ENCODE assay signal across 28 mouse cellular contexts in the genomic region with DNA sequence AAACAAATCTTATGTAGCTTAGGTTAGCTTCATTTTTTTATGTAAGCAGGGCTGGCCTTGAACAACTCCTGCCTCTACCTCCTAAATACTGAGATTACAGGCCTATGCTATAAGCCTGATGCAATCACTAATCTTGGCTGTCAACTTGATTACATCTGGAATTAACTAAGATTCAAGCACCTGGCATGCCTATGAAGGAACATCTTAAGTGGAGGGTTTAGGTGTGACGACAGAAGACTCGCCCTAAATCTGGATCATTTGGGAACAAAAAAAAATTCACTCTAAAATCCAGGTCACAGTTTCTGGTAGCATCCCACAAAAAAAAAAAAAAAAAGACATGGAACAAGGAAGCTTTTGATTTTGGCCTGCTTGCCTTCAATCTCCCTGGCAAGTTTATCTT. TPM values are rescaled to one million over a fixed set of nuclear protein-coding genes. Genes with fewer than 3 reads are reported as not detected.
DNase-seq lines count a peak whose midpoint lies in the region; TF ChIP-seq lines count a peak whose summit lies in the region.
"Had no signal": no experiment of that assay in that cellular context is flagged by ENCODE, and none has a peak within 500 bp of the region (broad histone marks: within the 10 kb centered on the region; RNA-seq: fewer than 3 reads in every experiment).

No protein-coding gene starts in this region.

- peak; percentile 4 for DNase-seq in lung, postnatal 36 days
- DNase-seq in lung, postnatal 4 days: no peak
- peak; percentile 9 for DNase-seq in Muller cell, postnatal 12 days (ENCODE audit: inconsistent ontology term)
- peak; percentile 88 for DNase-seq in fat pad, adult 2 months (ENCODE audit: extremely low read depth, low read depth, low spot score)
- peak; percentile 75 for DNase-seq in gonadal fat pad, adult 2 months (ENCODE audit: low read depth)
- no peak for DNase-seq in layer of hippocampus, adult 2 months (ENCODE audit: low spot score in 2 of 2)
- DNase-seq in layer of hippocampus, postnatal 25 days (ENCODE audit: extremely low spot score in 1 of 2, low spot score in 1 of 2): no peak
- no peak for DNase-seq in urinary bladder, adult 18-20 months (ENCODE audit: low spot score in 2 of 2)
- DNase-seq: adrenal gland, adult 2 months; adrenal gland, adult 8-10 months; adrenal gland, postnatal 10 days; adrenal gland, postnatal 14 days; adrenal gland, postnatal 25 days; adrenal gland, postnatal 36 days; B cell, adult 2 months; cerebellum, adult 11 months; cerebellum, adult 11-12 months; cerebellum, adult 18-20 months had no signal

- no peak for TF ChIP-seq CTCF in layer of hippocampus, adult 2 months (conservative IDR thresholded peaks at IDR 0.05)

- no peak overlapping the region for H3K4me3 ChIP-seq in layer of hippocampus, adult 2 months

- no peak overlapping the region for H3K27ac ChIP-seq in layer of hippocampus, adult 2 months

RNA-seq across cellular contexts. Expression of a gene that starts 3.1 kb away (rescaled TPM):
- 249 and 390 TPM in 2 replicates for polyA plus RNA-seq in gonadal fat pad, adult 2 months (2012; rRNA removed)
- not detected for total RNA-seq in layer of hippocampus, adult 2 months (2021)
- total RNA-seq in layer of hippocampus, postnatal 25 days (2021): not detected
- total RNA-seq: adrenal gland, adult 18-20 months; adrenal gland, adult 2 months; adrenal gland, adult 8-10 months; adrenal gland, postnatal 10 days; adrenal gland, postnatal 14 days; adrenal gland, postnatal 25 days; adrenal gland, postnatal 36 days; adrenal gland, postnatal 4 days; ES-E14; MEL had no signal
- polyA plus RNA-seq: adrenal gland, adult 2 months; C2C12; G1E; Patski had no signal

RNA-seq across cellular contexts. Expression of a gene that starts 59.1 kb away (rescaled TPM):
- polyA plus RNA-seq in gonadal fat pad, adult 2 months (2012; rRNA removed): 109 and 164 TPM in 2 replicates
- not detected for total RNA-seq in layer of hippocampus, adult 2 months (2021)
- total RNA-seq in layer of hippocampus, postnatal 25 days (2021): not detected
- total RNA-seq: CH12.LX, ES-E14, G1E, MEL had no signal
- polyA plus RNA-seq: activated CD4-positive, CD25-positive, alpha-beta regulatory T cell, adult 4 months; C2C12; CD4-positive, CD25-positive, alpha-beta regulatory T cell, adult 4 months; G1E; Patski had no signal

Comparison
In these comparisons a context has a peak if more than half of its experiments do, and no peak if none do; other contexts are left out.
1. DNase-seq: peak in lung, postnatal 36 days (single experiment), Muller cell, postnatal 12 days (single experiment), fat pad, adult 2 months (single experiment) and gonadal fat pad, adult 2 months (single experiment); none in lung, postnatal 4 days (0 of 2), layer of hippocampus, adult 2 months (0 of 2), layer of hippocampus, postnatal 25 days (0 of 2) and urinary bladder, adult 18-20 months (0 of 2).